Mouse (Mus musculus): ENCODE data around the gene Tpgs1.

Tpgs1 gene

GRCm38 (mm10) chr10:79668771-79669575, at the start of gene Tpgs1:
Gene Tpgs1 (plus strand): TSS chr10:79669369.
- DNase-seq: peak; percentile 93

- no peak for DNase-seq
Observed at GRCm38 (mm10) chr10:79623950-79624349, 45.2 kb upstream of the Tpgs1 start.

GRCm38 (mm10) chr10:79625398-79625797, 43.8 kb upstream of the Tpgs1 start:
- DNase-seq: no peak

- DNase-seq: no peak
Observed at GRCm38 (mm10) chr10:79626156-79626555, 43.0 kb upstream of the Tpgs1 start.

GRCm38 (mm10) chr10:79628377-79628776, 40.8 kb upstream of the Tpgs1 start:
- DNase-seq: no peak

- no peak for DNase-seq
Observed at GRCm38 (mm10) chr10:79631432-79631831, 37.7 kb upstream of the Tpgs1 start.

GRCm38 (mm10) chr10:79633006-79633777, 36.0 kb upstream of the Tpgs1 start:
- no peak for DNase-seq

GRCm38 (mm10) chr10:79636287-79636686, 32.9 kb upstream of the Tpgs1 start:
- peak; percentile 65 for DNase-seq

GRCm38 (mm10) chr10:79637128-79638110, 31.8 kb upstream of the Tpgs1 start, which contains the start of gene Shc2:
Gene Shc2 (minus strand): TSS chr10:79637918.
- DNase-seq: peak; percentile 87

- peak; percentile 72 for DNase-seq
Observed at GRCm38 (mm10) chr10:79638486-79639204, 30.5 kb upstream of the Tpgs1 start.

GRCm38 (mm10) chr10:79645711-79646110, 23.5 kb upstream of the Tpgs1 start, which contains the start of gene Odf3l2:
Gene Odf3l2 (minus strand): TSS chr10:79645738.
- no peak for DNase-seq

GRCm38 (mm10) chr10:79649070-79649751, 20.0 kb upstream of the Tpgs1 start:
- peak; percentile 75 for DNase-seq

GRCm38 (mm10) chr10:79652789-79653188, 16.4 kb upstream of the Tpgs1 start:
- no peak for DNase-seq

- no peak for DNase-seq
Observed at GRCm38 (mm10) chr10:79654946-79655395, 14.2 kb upstream of the Tpgs1 start.

- no peak for DNase-seq
Observed at GRCm38 (mm10) chr10:79658829-79659228, 10.3 kb upstream of the Tpgs1 start.

GRCm38 (mm10) chr10:79660298-79660697, 8.9 kb upstream of the Tpgs1 start:
- no peak for DNase-seq

- no peak for DNase-seq
Observed at GRCm38 (mm10) chr10:79661861-79662260, 7.3 kb upstream of the Tpgs1 start.

GRCm38 (mm10) chr10:79664131-79664665, 5.0 kb upstream of the Tpgs1 start, which contains the start of gene Madcam1:
Gene Madcam1 (plus strand): TSS chr10:79664559.
- peak; percentile 67 for DNase-seq

GRCm38 (mm10) chr10:79665051-79665450, 4.1 kb upstream of the Tpgs1 start:
- peak; percentile 52 for DNase-seq

- peak; percentile 59 for DNase-seq
Observed at GRCm38 (mm10) chr10:79666493-79666892, 2.7 kb upstream of the Tpgs1 start.

GRCm38 (mm10) chr10:79668076-79668475, 1.1 kb upstream of the Tpgs1 start:
- DNase-seq: peak; percentile 61
